Mouse (Mus musculus): ENCODE measurements around the gene Tubb1. TPM values are rescaled to one million over a fixed set of nuclear protein-coding genes. Genes with fewer than 3 reads are reported as not detected.

The Tubb1 gene
- total RNA-seq, 2 experiments from 2014 or later, result 0.86 to 3.1 TPM

DNA sequence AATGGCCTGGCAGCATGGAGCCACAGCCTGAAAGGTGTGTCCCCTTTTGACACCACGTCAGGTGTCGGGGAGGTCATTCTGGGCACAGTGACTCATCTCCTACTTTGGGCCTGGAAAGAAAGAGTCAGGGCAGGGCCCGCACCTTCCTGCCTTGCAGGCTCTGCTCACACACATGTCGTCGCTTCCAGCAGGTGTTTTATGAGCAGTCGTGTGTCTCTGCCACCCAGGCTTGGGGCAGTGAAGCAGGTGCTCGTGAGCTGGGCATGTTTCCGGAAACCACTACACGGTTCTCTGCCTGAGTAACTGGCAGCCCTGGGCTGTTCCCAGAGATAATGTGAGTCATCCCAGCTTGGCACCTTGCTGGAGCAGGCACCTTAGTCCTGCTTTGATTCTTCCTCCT lies 8.0 kb upstream of the Tubb1 start:
- peak in 1 of 2 experiments; percentile 31 for DNase-seq (ENCODE audit: low spot score in 2 of 2)

DNA sequence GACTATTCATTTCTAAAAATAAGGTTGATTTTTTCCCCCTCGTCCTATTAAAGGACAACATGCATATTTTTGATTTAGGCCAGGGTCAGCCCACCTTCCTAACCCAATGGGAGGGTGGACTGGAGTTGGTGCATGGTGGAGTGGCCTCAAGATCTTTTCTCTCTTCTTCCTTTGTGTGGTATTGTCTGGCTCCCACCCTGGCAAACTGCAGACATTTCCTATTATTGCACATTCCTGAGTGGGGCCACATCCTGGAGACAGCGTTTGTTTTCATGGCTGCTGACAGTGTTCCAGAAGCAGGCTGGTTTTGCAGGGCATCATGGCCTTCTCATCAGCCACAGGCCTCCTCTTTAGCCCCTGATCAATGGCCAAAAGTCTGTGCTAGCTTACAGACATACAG lies 7.4 kb upstream of the Tubb1 start:
- no peak for DNase-seq (ENCODE audit: low spot score in 2 of 2)

DNA sequence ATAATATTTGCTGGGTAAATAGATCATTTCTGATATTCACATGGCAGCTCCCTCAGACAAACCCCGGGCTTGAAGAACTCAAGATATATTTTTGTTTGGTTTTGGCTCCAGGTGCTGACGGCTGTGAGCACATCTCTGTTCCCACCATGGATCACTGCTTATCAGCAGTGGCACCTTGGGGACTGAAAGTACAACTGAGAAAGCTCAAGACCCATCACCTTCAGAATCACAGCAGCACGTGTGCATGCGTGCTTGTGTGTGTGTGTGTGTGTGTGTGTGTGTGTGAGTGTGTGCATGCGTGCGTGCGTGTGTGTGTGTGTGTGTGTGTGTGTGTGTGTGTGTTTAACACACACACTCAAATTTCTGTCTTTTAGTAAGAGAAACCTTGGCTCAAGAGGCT lies 6.1 kb upstream of the Tubb1 start:
- no peak for DNase-seq (ENCODE audit: low spot score in 2 of 2)

DNA sequence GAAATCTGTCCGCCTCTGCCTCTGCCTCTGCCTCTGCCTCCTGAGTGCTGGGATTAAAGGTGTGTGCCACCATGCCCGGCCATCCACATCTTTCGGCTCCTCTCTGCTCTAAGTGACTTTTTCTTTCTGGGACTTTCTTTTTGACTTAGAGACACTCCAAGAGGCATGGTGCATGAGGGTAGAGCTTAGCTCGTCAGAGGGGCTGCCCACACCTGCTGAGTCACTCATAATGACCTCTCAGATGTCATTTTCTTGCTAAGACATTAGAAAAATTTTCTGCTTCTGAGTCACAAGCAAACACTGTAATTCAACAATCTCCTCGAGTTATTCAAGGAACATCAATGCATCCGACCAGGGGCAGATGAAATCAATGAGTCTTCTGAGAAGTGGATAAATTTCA lies 5.5 kb upstream of the Tubb1 start:
- no peak for DNase-seq (ENCODE audit: low spot score in 2 of 2)

DNA sequence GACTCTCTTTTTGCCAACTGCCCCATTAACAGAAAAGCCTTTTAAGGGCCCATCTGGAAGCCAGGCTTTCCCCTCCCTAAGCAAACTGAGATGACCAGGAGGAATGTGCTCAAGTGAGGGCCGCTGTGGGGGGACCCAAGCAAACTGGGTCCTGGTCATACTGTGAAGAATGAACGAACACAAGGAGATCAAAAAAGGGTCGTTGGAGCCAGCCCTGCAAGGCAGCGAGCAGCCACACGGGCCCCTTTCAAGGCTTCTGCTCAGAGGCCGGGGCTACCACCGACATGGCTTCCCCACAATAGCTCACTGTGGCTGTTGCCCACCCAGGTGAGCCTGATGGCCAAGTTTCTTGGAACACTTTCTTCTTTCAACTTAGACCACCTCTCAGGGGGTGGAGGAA lies 4.0 kb upstream of the Tubb1 start:
- DNase-seq (ENCODE audit: low spot score in 2 of 2), result no peak

DNA sequence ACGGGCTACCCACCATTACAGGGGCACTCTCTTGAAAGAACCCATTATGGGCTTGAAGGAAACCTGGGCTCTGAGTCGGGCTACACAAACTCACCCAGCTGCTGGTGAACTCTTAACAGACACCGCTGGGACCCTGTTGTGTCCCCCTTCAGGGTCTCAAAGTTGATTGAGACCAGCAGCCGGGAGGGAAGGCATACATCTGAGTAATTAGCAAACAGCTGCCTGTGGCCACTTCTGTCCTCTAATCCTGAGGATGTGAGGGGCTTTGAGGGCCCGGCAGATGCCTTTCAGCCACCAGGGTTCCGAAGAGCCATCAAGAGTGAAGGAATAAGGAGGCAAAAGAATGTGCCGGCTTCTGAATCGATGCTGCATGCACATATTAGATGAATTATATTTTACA lies 3.6 kb upstream of the Tubb1 start:
- no peak for DNase-seq (ENCODE audit: low spot score in 2 of 2)

DNA sequence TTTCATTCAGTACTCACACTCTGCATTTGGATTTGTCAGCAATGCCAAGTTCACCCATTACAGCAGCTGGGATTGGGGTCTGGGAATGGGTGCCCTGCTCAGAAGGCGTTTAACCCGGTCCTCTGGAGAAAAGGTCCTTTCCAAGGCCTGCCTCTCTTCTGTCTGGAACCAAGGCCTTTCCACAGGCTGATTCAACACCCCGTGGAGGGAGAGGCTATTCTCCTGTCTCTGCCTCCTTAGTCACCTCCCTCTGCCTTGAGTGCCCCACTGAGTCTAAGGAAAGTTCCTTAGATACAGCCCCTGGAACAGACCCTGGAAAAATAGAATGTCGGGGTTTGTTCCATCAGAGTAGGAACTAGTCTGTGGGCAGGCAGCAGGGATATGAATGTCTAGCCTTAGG lies 2.1 kb upstream of the Tubb1 start:
- DNase-seq (ENCODE audit: low spot score in 2 of 2), result no peak

DNA sequence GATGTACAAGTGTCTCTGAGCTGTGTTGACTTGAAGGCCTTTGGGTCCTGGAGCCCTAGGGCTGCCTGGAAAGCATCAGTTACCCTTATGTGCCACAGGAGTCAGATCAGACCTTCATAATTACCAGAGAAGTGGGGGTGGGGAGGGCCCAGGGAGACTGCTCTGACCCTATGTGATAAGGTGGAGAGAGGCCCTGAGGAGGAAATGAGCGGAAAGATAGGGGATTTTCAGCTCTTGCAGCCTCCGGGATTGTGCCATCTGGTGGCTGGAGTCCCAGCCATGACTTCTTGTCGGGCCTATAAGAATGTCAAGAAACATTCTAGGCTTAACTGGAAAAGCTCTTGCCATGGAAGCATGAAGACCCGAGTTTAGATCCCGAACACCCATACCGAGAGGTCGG lies 3.2 kb downstream of the Tubb1 start:
- DNase-seq (ENCODE audit: low spot score in 2 of 2), result no peak

DNA sequence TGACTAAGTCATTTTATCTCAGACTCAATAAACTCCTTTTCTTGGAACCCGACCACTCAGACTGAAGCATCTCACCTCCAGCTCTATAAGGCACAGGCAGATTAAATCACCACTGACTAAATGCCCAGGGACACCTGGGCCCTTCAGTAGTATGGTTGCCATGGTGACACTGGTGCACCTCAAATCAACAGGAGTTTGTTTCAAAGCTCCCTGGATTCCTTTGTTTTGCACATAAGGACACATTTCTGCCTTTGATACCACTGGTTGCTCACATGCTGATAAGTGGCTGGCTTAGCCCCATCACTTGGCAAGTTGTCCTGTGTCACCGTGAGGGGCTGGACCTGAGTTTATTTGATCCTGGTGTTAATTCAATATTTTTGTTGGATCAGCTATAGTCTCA lies 8.9 kb downstream of the Tubb1 start:
- DNase-seq (ENCODE audit: low spot score in 2 of 2), result no peak

DNA sequence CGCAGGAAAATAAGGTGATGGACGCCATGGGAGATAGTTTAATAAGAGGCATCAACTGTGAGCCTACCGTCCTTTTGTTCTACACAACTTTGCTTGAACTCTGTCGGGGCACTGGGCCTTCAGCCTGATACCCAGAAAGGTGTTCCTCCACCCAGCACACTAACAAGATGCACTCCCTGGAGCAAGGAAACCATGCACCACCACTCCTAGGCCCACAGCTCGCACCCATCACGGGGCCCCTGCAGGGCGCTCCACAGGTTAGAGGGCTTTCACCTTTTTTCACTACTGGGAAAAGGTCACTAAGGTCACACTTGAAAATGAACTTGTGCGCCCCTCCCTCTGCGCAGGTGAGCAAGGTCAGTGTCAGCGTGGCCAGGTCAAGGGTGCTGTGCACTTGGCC lies 12.9 kb downstream of the Tubb1 start:
- DNase-seq (ENCODE audit: low spot score in 2 of 2), result no peak

DNA sequence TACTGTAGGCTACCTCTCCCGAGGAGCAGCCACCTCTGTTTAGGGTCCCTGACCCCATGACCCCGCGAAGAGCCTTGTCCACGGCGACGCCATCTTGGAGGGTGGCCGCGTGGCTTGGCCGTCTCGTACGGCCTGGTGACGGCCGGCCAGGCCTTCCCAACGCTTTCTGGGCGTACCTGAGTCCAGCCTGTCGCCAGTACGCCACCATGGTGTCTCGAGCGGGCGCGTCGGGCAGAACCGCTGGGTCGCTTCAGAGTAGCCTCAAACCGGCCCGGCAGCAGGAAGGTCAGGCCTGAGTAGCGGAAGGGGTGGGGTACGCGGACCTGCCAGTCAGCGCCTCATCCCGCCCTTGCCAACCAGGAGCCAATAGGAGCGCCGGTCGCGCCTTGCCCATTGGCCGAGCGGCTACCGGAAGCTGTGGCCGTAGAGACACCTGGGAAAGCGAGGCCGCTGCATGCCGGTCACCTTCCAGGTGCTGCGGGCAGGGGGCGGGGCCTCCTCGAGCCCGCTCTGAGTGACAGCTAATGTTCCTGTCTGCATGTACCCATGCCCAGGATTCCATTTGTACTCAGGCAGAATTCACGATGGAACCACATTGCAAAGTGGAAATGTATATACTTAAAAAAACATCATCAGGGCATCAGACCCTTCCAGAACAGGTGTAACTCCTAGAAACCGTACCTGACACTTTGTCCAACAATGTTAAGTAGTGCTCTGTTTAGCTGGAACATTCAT lies 13.5 kb downstream of the Tubb1 start, which contains the start of gene Atp5e:
Atp5e (minus strand) TSS at position 317 of the 735 bp plus-strand sequence.
- peak; percentile 90 to 91 for DNase-seq (ENCODE audit: low spot score in 2 of 2)

DNA sequence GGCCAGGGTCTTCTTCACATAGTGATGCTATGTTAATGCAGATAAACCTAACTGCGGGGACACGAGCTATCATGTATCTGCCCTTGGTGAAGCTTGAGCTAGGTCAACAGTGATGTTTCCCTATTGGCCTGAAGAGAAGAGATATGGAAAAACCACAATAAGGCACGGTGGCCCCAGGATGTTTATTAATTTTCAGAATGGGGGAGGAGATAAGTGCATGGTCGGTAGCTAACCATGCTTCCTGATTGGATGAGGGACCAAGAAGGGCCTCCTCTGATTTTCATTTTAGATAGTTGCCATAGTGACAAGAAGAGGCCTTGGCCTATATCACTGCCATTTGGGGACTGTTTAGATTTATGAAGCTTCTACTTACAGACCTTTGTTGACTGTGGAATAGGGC lies 19.8 kb downstream of the Tubb1 start:
- DNase-seq (ENCODE audit: low spot score in 2 of 2), result no peak

DNA sequence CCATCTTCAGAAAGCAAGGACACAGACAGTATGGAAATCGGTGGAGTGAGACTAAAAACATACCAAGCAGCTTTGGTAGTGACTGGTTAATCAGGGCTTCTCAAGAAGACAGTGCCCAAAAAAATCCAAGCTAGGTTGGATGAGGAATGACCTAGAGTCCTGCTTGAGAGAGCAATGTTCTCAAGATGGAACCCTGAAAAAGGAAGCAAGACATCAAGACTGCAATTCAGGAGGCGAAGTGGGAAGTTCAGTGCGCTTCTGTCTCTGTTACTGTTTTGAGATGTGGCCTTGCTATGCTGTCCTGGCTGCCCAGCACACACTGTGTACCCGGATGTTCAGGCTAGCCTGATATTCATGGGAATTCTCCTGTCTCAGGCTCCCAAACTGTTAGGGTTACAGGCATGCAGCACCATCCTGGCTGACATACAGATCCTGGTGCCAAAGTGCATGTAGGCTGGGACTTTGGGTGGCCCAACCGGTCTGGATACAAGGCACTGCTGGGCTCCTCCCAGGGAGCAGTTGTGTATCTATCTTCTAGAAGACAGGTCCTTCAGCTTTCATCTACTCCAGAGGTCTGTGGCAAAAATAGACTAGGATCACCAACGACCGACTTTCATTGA lies 20.4 kb downstream of the Tubb1 start:
- DNase-seq (ENCODE audit: low spot score in 2 of 2), result peak in 1 of 2 experiments; percentile 28

DNA sequence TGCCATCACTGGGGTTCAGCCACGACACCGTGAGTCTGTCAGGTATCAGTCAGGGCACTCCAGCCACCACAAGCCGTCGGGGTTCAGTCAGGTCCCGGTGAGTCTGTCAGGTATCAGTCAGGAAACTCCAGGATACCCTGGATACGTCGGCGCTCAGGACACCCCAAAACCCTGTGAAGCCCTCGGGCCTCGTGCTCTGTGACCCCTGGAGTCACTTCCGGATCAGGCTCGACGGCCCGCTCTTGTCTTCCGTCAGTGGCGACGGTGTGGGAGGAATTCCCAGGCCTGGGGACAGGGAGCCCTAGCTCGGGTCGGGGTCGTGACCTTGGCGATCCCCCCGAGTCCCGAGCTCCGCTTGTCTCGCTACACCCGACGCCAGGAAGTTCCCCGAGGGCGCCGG lies 21.9 kb downstream of the Tubb1 start:
- peak in 1 of 2 experiments; percentile 31 for DNase-seq (ENCODE audit: low spot score in 2 of 2)

DNA sequence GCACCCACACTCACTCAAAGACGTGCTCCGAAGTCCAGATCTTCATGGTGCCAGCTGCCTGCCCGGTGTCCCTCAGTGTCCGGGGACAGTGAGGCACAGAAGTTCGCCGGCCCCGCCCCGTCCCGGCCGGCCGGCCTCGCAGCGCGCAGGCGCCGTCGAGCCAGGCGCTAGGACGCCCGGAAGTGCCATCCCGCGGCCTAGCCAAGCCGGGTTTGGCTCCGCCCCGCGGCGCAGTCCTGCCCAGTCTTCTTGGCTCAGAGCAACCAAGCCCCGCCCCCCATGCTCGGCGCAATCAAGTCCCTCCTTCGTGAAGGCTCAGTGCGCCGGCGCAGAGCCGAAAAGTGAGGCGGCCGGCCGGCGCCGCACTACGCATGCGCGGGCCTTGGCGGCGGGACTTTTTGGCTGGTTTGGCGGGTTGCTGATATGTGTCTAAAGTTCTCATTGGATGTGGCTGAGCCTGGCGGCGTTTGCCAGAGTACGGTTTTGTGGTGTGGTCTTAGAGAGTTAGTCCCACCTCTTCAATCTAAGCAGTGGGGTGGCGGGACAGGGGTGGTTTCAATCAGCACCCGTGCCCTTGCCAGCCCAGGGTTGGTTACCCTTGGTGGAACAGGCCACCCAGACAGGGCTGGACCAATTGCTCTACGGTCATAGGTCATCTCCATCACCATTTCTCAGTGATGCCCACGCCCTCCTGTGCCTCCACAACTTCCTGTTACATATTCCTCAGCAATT lies 22.5 kb downstream of the Tubb1 start, which contains the start of gene Prelid3b:
Prelid3b (minus strand) TSS at position 264 of the 732 bp plus-strand sequence.
- DNase-seq (ENCODE audit: low spot score in 2 of 2), result peak; percentile 99

DNA sequence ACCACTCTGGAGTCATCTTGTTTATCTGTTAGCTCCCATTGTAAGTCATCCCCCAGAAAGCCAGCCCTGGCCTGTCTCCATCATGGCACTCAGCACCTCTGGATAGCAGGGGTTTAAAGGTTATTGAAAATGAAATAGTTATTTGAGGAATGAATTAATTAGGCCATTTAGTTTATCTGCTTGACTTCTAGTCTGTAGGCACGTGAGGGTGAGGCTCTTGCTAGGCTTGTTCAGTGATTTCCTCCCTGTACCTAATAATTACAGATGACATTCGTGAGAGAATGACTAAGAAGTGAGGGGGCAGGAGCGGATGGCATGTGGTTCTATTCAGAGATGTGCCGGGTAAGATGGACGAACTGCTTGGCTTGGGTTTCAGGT lies 23.0 kb downstream of the Tubb1 start:
- no peak for DNase-seq (ENCODE audit: low spot score in 2 of 2)

DNA sequence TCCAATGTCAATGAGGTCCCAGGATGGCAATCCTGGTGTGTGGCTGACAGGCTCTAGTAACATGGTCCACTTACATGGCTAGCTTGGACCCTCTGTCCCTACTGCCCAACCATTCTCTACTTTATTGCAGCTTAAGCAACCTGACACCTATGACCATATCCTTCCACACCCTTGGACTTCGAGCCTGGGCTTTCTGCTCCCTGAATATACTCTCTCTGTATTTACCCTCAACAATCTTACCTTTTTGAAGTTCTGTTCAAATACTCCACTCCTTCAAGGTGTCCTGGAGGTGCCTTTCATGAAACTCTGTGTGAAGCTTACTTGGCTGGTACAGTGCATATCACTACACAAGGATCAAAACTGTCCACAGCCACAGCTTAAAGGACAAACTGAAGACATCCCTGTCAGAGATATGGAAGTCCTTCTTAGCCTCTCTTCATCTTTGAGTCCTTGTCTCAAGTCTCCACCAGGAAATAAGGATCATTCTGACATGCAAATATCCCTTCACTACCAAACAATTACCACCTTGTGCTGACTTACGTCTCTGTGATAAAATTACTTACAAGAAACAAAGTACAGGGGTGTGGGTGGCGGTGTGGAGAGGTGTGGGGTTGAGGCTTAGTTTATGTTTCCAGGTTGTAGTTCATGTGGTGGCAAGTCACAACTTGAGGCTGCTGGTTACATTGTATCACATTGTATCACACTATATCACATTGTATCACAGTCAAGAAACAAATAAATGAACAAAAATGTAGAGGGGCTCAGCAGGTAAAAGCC lies 27.2 kb downstream of the Tubb1 start:
- no peak for DNase-seq (ENCODE audit: low spot score in 2 of 2)

DNA sequence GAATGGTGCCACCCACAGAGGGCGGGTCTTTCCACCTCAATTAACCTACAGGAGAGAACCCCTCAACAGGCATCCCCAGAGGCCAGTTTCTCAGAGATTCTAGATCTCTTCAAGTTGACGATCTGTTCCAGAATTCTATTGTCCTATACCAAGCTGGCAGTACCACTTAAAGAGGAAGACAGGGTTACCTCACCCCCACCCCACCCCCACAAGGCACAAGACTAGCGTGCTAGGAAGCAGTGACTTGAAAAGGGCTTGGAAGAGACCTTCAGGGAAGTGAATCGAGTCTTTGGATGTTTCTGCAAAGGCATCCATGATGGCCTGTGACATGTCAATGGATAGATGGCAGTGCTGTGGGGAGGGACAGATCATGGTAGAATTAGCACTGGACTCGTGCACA lies 28.3 kb downstream of the Tubb1 start:
- no peak for DNase-seq (ENCODE audit: low spot score in 2 of 2)

DNA sequence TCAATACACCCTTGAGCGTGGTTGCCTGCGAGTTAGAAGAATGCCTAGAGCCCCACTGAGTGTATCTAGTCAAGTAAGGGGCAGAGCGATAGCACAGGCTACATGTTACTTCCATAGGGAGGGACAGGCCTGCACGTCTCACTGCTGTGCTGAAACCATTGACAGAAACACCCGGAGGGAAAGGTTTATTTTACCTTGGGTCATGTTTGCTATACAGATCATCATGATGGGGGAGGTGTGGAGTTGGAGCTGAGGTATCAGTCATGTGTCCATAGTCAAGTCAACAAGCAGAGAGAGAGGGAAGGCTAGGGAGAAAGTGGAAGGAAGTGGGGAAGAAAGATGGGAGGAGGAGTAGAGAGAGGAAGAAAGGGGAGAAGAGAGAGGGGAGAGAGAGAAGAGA lies 36.5 kb downstream of the Tubb1 start:
- no peak for DNase-seq (ENCODE audit: low spot score in 2 of 2)

DNA sequence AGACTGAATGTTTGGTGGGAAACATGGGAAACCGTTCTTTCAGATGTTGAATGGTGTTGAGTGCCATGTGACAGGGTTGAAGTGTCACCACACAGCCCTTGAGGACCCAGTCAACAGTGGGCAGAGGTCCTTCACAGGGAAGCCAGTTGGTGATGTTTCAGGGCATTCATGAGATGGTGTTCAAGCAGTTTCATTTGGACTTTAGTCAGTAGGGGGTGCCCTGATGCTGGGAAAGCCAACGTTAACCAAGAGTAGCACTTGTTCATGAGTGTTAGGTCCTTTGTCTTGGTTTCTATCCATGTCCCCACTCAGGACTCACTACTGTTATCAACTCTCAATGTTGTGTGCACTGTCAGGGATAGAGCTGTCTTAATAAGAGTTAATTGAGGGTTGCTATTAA lies 42.4 kb downstream of the Tubb1 start:
- DNase-seq (ENCODE audit: low spot score in 2 of 2), result no peak

DNA sequence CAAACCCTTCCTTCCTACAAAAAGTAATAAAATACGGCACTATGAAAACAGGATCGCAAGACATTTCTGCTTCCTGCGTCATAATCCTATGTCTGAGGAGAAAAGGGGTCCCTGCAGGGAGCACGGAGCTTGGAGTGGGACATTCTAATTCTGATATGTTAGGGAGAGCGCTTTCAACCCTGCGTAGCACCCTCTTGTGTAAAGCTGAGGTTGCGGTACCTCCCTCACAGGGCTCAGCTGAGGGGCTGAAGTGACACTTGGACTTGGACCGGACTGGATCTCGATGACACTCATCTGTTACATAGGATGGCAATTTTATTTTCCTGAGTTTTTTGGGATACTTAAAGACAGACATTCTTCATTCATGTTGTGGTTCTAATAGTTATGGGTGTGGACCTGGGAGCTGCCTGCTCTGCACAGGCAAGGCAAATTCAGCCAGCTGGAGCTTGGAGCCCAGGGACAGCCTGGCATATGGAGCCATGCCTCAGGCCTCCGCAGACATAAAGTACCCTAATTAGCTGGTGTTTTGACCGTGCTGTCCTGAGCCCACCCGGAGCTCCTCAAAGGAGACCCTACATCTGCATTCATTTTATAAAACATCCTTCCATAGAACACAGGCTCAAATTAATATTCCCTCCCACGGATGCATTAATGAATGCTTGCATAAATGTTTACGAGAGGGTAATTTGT lies 50.5 kb downstream of the Tubb1 start:
- no peak for DNase-seq (ENCODE audit: low spot score in 2 of 2)
